Mouse (Mus musculus): Measurements from ENCODE around the gene Dpagt1.
"Not testable (repeated sequence)": the region's sequence is repeated elsewhere in the genome, so short reads cannot be mapped to it uniquely, and the experiment has no call there.

DNA sequence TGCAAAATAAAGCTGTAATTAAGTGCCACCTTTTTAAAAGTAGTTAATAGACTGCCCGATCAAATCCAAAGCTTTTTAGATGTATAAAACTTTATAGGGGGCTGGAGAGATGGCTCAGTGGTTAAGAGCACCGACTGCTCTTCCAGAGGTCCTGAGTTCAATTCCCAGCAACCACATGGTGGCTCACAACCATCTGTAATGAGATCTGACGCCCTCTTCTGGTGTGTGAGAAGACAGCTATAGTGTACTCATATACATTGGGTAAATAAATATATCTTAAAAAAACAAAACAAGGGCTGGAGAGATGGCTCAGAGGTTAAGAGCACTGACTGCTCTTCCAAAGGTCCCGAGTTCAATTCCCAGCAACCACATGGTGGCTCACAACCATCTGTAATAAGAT lies 36.1 kb downstream of the Dpagt1 start:
- TF ChIP-seq CHD2 (IDR thresholded peaks at IDR 0.05; ENCODE audit: low read depth, low read length); MAFK (IDR thresholded peaks at IDR 0.05; ENCODE audit: insufficient read depth, low read depth, low read length); HCFC1 (IDR thresholded peaks at IDR 0.05; ENCODE audit: borderline replicate concordance, insufficient read depth, low read length); ZNF384 (IDR thresholded peaks at IDR 0.05; ENCODE audit: low read depth, low read length); ZC3H11A (IDR thresholded peaks at IDR 0.05; ENCODE audit: borderline replicate concordance, low read depth, low read length): not testable (repeated sequence)

All from ES-E14 (cell line).